In the genomic region with DNA sequence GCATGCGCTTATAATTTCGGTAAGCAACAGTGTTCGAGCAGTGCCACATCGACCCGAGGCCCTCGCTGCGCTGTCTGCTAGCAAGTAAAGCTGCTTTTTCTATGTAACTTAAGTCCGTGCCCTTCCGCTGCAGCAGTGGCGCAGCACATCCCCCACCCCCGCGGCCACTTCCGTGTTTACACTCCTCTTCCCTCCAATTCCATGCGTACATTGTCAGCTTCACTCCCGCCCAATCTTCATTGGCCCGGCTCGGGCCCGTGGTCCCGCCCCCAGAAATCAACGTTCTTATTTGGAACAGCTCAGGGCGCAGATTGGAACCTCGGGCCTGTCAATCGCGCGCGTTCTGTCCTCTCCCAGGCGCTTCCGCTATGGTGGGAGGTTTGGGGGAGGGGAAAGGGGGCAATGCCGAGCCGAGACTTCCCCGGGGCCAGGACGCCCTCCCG, we compare ENCODE assay signal across 8 mouse cellular contexts. TPM values are rescaled to one million over a fixed set of nuclear protein-coding genes. Genes with fewer than 3 reads are reported as not detected.
DNase-seq lines count a peak whose midpoint lies in the region; ATAC-seq and TF ChIP-seq lines count a peak whose summit lies in the region.

No protein-coding gene starts in this region.

- peaks cover 25% of the 10 kb centered on the region for H3K4me1 ChIP-seq in E14TG2a.4 (replicated peaks; ENCODE audit: low read depth, low read length)
- no peaks in the 10 kb centered on the region for H3K4me1 ChIP-seq in forebrain, embryonic 11.5 days (replicated peaks; ENCODE audit: control insufficient read depth, insufficient read depth, low read length)
- H3K4me1 ChIP-seq in heart, embryonic 16.5 days (ENCODE audit: control insufficient read depth, insufficient read depth, low read length) = peaks cover 14% of the 10 kb centered on the region
- H3K4me1 ChIP-seq in liver, embryonic 15.5 days (replicated peaks) = peaks cover 45% of the 10 kb centered on the region
- no peaks in the 10 kb centered on the region for H3K4me1 ChIP-seq in neural tube, embryonic 12.5 days

- peak overlapping the region; percentile 89 for H3K9ac ChIP-seq in forebrain, embryonic 11.5 days (ENCODE audit: low read length)
- peak overlapping the region; percentile 100 for H3K9ac ChIP-seq in heart, embryonic 16.5 days (ENCODE audit: low read length)
- H3K9ac ChIP-seq in liver, embryonic 15.5 days = peak overlapping the region; percentile 91
- H3K9ac ChIP-seq in neural tube, embryonic 12.5 days = peak overlapping the region; percentile 87

- H3K4me2 ChIP-seq in forebrain, embryonic 11.5 days (ENCODE audit: low read depth, low read length, severe bottlenecking) = peak overlapping the region; percentile 77
- peak overlapping the region; percentile 76 for H3K4me2 ChIP-seq in heart, embryonic 16.5 days (ENCODE audit: low read depth, low read length)
- peak overlapping the region; percentile 92 for H3K4me2 ChIP-seq in liver, embryonic 15.5 days
- peak overlapping the region; percentile 80 for H3K4me2 ChIP-seq in neural tube, embryonic 12.5 days (replicated peaks)

- H3K27me3 ChIP-seq in E14TG2a.4 (ENCODE audit: insufficient read depth, low read length) = no peaks in the 10 kb centered on the region
- no peaks in the 10 kb centered on the region for H3K27me3 ChIP-seq in forebrain, embryonic 11.5 days (ENCODE audit: control insufficient read depth, insufficient read depth, low read length)
- H3K27me3 ChIP-seq in heart, embryonic 16.5 days (ENCODE audit: control insufficient read depth, insufficient read depth, low read length) = no peaks in the 10 kb centered on the region
- no peaks in the 10 kb centered on the region for H3K27me3 ChIP-seq in liver, embryonic 15.5 days
- no peaks in the 10 kb centered on the region for H3K27me3 ChIP-seq in neural tube, embryonic 12.5 days (replicated peaks)

- H3K36me3 ChIP-seq in E14TG2a.4 (ENCODE audit: insufficient read depth, low read length) = no peaks in the 10 kb centered on the region
- H3K36me3 ChIP-seq in forebrain, embryonic 11.5 days (ENCODE audit: control insufficient read depth, insufficient read depth, low read length) = no peaks in the 10 kb centered on the region
- H3K36me3 ChIP-seq in heart, embryonic 16.5 days (ENCODE audit: control insufficient read depth, insufficient read depth) = no peaks in the 10 kb centered on the region
- peaks cover 5% of the 10 kb centered on the region; the same call in 1 of the 2 replicates for H3K36me3 ChIP-seq in liver, embryonic 15.5 days (replicated peaks)
- no peaks in the 10 kb centered on the region for H3K36me3 ChIP-seq in neural tube, embryonic 12.5 days

- TF ChIP-seq CTCF in E14TG2a.4 (conservative IDR thresholded peaks at IDR 0.05; ENCODE audit: low read length) = no peak

- WGBS in forebrain, embryonic 11.5 days = under 1% methylated on average over 33 of the region's 33 CpGs
- WGBS in heart, embryonic 16.5 days = 0% methylated on average over 33 of the region's 33 CpGs
- WGBS in liver, embryonic 15.5 days (ENCODE audit: insufficient replicate concordance) = under 1% methylated on average over 33 of the region's 33 CpGs
- under 1% methylated on average over 33 of the region's 33 CpGs for WGBS in neural tube, embryonic 12.5 days

- no peaks in the 10 kb centered on the region for H3K9me3 ChIP-seq in E14TG2a.4 (ENCODE audit: low read length)
- no peaks in the 10 kb centered on the region for H3K9me3 ChIP-seq in forebrain, embryonic 11.5 days (ENCODE audit: control insufficient read depth, low read length)
- no peaks in the 10 kb centered on the region for H3K9me3 ChIP-seq in heart, embryonic 16.5 days (replicated peaks; ENCODE audit: control insufficient read depth, low read length)
- H3K9me3 ChIP-seq in liver, embryonic 15.5 days (replicated peaks) = no peaks in the 10 kb centered on the region
- H3K9me3 ChIP-seq in neural tube, embryonic 12.5 days = no peaks in the 10 kb centered on the region

- peak; percentile 98 for ATAC-seq in forebrain, embryonic 11.5 days (replicated peaks; ENCODE audit: low FRiP score)
- ATAC-seq in heart, embryonic 16.5 days (replicated peaks; ENCODE audit: extremely low read depth, insufficient read depth, low FRiP score) = peak; percentile 97
- ATAC-seq in liver, embryonic 15.5 days (ENCODE audit: insufficient read depth) = peak; percentile 93
- peak; percentile 97 for ATAC-seq in neural tube, embryonic 12.5 days (ENCODE audit: low FRiP score, low read depth)

- H3K27ac ChIP-seq in forebrain, embryonic 11.5 days (ENCODE audit: low read depth, low read length) = peak overlapping the region; percentile 88
- H3K27ac ChIP-seq in heart, embryonic 16.5 days (ENCODE audit: low read length) = peak overlapping the region; percentile 100
- peak overlapping the region; percentile 94 for H3K27ac ChIP-seq in liver, embryonic 15.5 days (replicated peaks)
- peak overlapping the region; percentile 92; the same call in 1 of the 2 replicates for H3K27ac ChIP-seq in neural tube, embryonic 12.5 days

- peak; percentile 97 for DNase-seq in c-Kit-positive CD71-positive TER-119-negative erythroid progenitor cells, embryonic 14.5 days (ENCODE audit: low read depth)
- DNase-seq in forebrain, embryonic 11.5 days (ENCODE audit: low spot score) = peak; percentile 98
- DNase-seq in kidney, postnatal 36 days = peak; percentile 99
- DNase-seq in telencephalon, adult 2 months (ENCODE audit: low read depth, low spot score) = peak; percentile 98

- H3K4me3 ChIP-seq in E14TG2a.4 (replicated peaks; ENCODE audit: low read length) = peak overlapping the region; percentile 98
- peak overlapping the region; percentile 96 for H3K4me3 ChIP-seq in forebrain, embryonic 11.5 days (ENCODE audit: low read depth, low read length)
- H3K4me3 ChIP-seq in heart, embryonic 16.5 days (ENCODE audit: low read length) = peak overlapping the region; percentile 92
- peak overlapping the region; percentile 89 for H3K4me3 ChIP-seq in liver, embryonic 15.5 days (replicated peaks)
- H3K4me3 ChIP-seq in neural tube, embryonic 12.5 days = peak overlapping the region; percentile 98

RNA-seq across cellular contexts. Expression of gene Noct, which starts 51.7 kb away (rescaled TPM):
- polyA plus RNA-seq in forebrain, embryonic 11.5 days (2014; fragmentation: Nextera tagmentation; extraction: Ambion mirVana) = 14.7 and 15.2 TPM in 2 replicates
- 9.8 and 11.1 TPM in 2 replicates for polyA plus RNA-seq in heart, embryonic 16.5 days (2015; fragmentation: Nextera tagmentation; extraction: Ambion mirVana)
- 22.0 and 24.2 TPM in 2 replicates for polyA plus RNA-seq in liver, embryonic 15.5 days (2015; fragmentation: Nextera tagmentation; extraction: Ambion mirVana)
- 18.9 and 20.3 TPM in 2 replicates for polyA plus RNA-seq in neural tube, embryonic 12.5 days (2016; fragmentation: Nextera tagmentation; extraction: Ambion mirVana)

Comparison
In these comparisons a context has a peak if more than half of its experiments do, and no peak if none do; other contexts are left out.
1. Peak in every context shown above with its lines: DNase-seq, ATAC-seq, H3K4me3 ChIP-seq and H3K27ac ChIP-seq.